Mouse (Mus musculus): Measurements from ENCODE around the gene Synrg.

GRCm38 (mm10) chr11:83961983-83962382 is 2.2 kb upstream of the Synrg start:
- TF ChIP-seq POLR2A (IDR thresholded peaks at IDR 0.05; ENCODE audit: borderline replicate concordance, insufficient read depth, low read length) = no peak
- no peak for TF ChIP-seq CTCF (IDR thresholded peaks at IDR 0.05; ENCODE audit: borderline replicate concordance, insufficient read depth, low read depth, low read length)

All from cerebellum, adult 2 months (tissue).